Mouse (Mus musculus): ENCODE measurements around the gene Ptprcap. TPM values are rescaled to one million over a fixed set of nuclear protein-coding genes. Genes with fewer than 3 reads are reported as not detected.
"Not testable (repeated sequence)": the region's sequence is repeated elsewhere in the genome, so short reads cannot be mapped to it uniquely, and the experiment has no call there.

The Ptprcap gene
- total and polyA plus RNA-seq, 3 experiments, result 1.1 to 6.4 (median 1.7) TPM

GRCm38 (mm10) chr19:4135963-4136345 lies 17.4 kb upstream of the Ptprcap start:
- H3K36me3 ChIP-seq (ENCODE audit: control insufficient read depth, insufficient read depth, low read length); DNase-seq; H3K4me3 ChIP-seq; H3K4me1 ChIP-seq (ENCODE audit: control insufficient read depth, insufficient read depth, low read length); H3K79me2 ChIP-seq (replicated peaks; ENCODE audit: control insufficient read depth, insufficient read depth, low read length); H3K27me3 ChIP-seq (ENCODE audit: control insufficient read depth, insufficient read depth, low read length); H3K27ac ChIP-seq; intact Hi-C loops (cut with DNase I); H3K9ac ChIP-seq (ENCODE audit: low read depth, low read length): not testable (repeated sequence)
- TF ChIP-seq CTCF (IDR thresholded peaks at IDR 0.05), result peak; percentile 60
- 17% methylated on average over 8 of the region's 8 CpGs for WGBS

- H3K36me3 ChIP-seq (ENCODE audit: control insufficient read depth, insufficient read depth, low read length), result no peaks in the 10 kb centered on the region
- H3K27ac ChIP-seq, result no peak overlapping the region
- no peaks in the 10 kb centered on the region for H3K27me3 ChIP-seq (ENCODE audit: control insufficient read depth, insufficient read depth, low read length)
- H3K9ac ChIP-seq (ENCODE audit: low read depth, low read length), result no peak overlapping the region
- TF ChIP-seq CTCF (IDR thresholded peaks at IDR 0.05) (no peak), POLR2A (IDR thresholded peaks at IDR 0.05; ENCODE audit: insufficient read depth, low read depth, low read length) (no peak)
- no peaks in the 10 kb centered on the region for H3K79me2 ChIP-seq (replicated peaks; ENCODE audit: control insufficient read depth, insufficient read depth, low read length)
- no peak overlapping the region for H3K4me3 ChIP-seq
- DNase-seq, result no peak
- WGBS, result 82% methylated on average over 5 of the region's 5 CpGs
- intact Hi-C loops (cut with DNase I), result no loop called here
- no peaks in the 10 kb centered on the region for H3K4me1 ChIP-seq (ENCODE audit: control insufficient read depth, insufficient read depth, low read length)
Measured at GRCm38 (mm10) chr19:4136463-4136862, 16.9 kb upstream of the Ptprcap start.

GRCm38 (mm10) chr19:4137913-4138312 lies 15.5 kb upstream of the Ptprcap start:
- no peak overlapping the region for H3K9ac ChIP-seq (ENCODE audit: low read depth, low read length)
- DNase-seq, result no peak
- no peaks in the 10 kb centered on the region for H3K79me2 ChIP-seq (replicated peaks; ENCODE audit: control insufficient read depth, insufficient read depth, low read length)
- H3K4me3 ChIP-seq, result no peak overlapping the region
- TF ChIP-seq CTCF (IDR thresholded peaks at IDR 0.05) (no peak), EP300 (IDR thresholded peaks at IDR 0.05; ENCODE audit: insufficient read depth, low read depth, low read length) (no peak), POLR2A (IDR thresholded peaks at IDR 0.05; ENCODE audit: insufficient read depth, low read depth, low read length) (no peak)
- H3K4me1 ChIP-seq (ENCODE audit: control insufficient read depth, insufficient read depth, low read length), result no peaks in the 10 kb centered on the region
- no peaks in the 10 kb centered on the region for H3K36me3 ChIP-seq (ENCODE audit: control insufficient read depth, insufficient read depth, low read length)
- H3K27ac ChIP-seq, result no peak overlapping the region
- H3K27me3 ChIP-seq (ENCODE audit: control insufficient read depth, insufficient read depth, low read length), result no peaks in the 10 kb centered on the region
- intact Hi-C loops (cut with DNase I), result no loop called here
- WGBS, result 84% methylated on average over 5 of the region's 5 CpGs

- no peaks in the 10 kb centered on the region for H3K36me3 ChIP-seq (ENCODE audit: control insufficient read depth, insufficient read depth, low read length)
- H3K9ac ChIP-seq (ENCODE audit: low read depth, low read length), result no peak within 1 kb of the TSS
- intact Hi-C loops (cut with DNase I), result no loop called here
- no peaks in the 10 kb centered on the region for H3K27me3 ChIP-seq (ENCODE audit: control insufficient read depth, insufficient read depth, low read length)
- no peak within 1 kb of the TSS for H3K27ac ChIP-seq
- TF ChIP-seq EP300 (IDR thresholded peaks at IDR 0.05; ENCODE audit: insufficient read depth, low read depth, low read length) (no peak), POLR2A (IDR thresholded peaks at IDR 0.05; ENCODE audit: insufficient read depth, low read depth, low read length) (no peak)
- H3K79me2 ChIP-seq (replicated peaks; ENCODE audit: control insufficient read depth, insufficient read depth, low read length), result no peaks in the 10 kb centered on the region
- H3K4me1 ChIP-seq (ENCODE audit: control insufficient read depth, insufficient read depth, low read length), result no peaks in the 10 kb centered on the region
- H3K4me3 ChIP-seq, result no peak within 1 kb of the TSS
- 84% methylated on average over 2 of the region's 2 CpGs for WGBS
- no peak for DNase-seq
Measured at GRCm38 (mm10) chr19:4139446-4139845, 14.0 kb upstream of the Ptprcap start, which contains the start of gene Gpr152. Gene Gpr152, plus strand, starts transcription at chr19:4139787.

GRCm38 (mm10) chr19:4140147-4140546 lies 13.3 kb upstream of the Ptprcap start:
- no peak for TF ChIP-seq CTCF (IDR thresholded peaks at IDR 0.05)
- TF ChIP-seq EP300 (IDR thresholded peaks at IDR 0.05; ENCODE audit: insufficient read depth, low read depth, low read length), result no peak
- TF ChIP-seq POLR2A (IDR thresholded peaks at IDR 0.05; ENCODE audit: insufficient read depth, low read depth, low read length), result no peak
- H3K36me3 ChIP-seq (ENCODE audit: control insufficient read depth, insufficient read depth, low read length), result no peaks in the 10 kb centered on the region
- H3K79me2 ChIP-seq (replicated peaks; ENCODE audit: control insufficient read depth, insufficient read depth, low read length), result no peaks in the 10 kb centered on the region
- H3K4me1 ChIP-seq (ENCODE audit: control insufficient read depth, insufficient read depth, low read length), result 0 out of 2 replicates have a peak, but pooled peaks cover 1% of the 10 kb centered on the region
- H3K27ac ChIP-seq, result no peak overlapping the region
- no peak for DNase-seq
- H3K27me3 ChIP-seq (ENCODE audit: control insufficient read depth, insufficient read depth, low read length), result no peaks in the 10 kb centered on the region
- WGBS, result 82% methylated on average over 6 of the region's 6 CpGs
- H3K9ac ChIP-seq (ENCODE audit: low read depth, low read length), result no peak overlapping the region
- H3K4me3 ChIP-seq, result no peak overlapping the region
- intact Hi-C loops (cut with DNase I), result no loop called here

- intact Hi-C loops (cut with DNase I), result no loop called here
- Histone ChIP-seq H3K27ac (no peak overlapping the region), H3K4me3 (no peak overlapping the region), H3K27me3 (ENCODE audit: control insufficient read depth, insufficient read depth, low read length) (no peaks in the 10 kb centered on the region), H3K4me1 (ENCODE audit: control insufficient read depth, insufficient read depth, low read length) (peaks cover 1% of the 10 kb centered on the region; the same call in 1 of the 2 replicates), H3K36me3 (ENCODE audit: control insufficient read depth, insufficient read depth, low read length) (no peaks in the 10 kb centered on the region), H3K9ac (ENCODE audit: low read depth, low read length) (no peak overlapping the region), H3K79me2 (replicated peaks; ENCODE audit: control insufficient read depth, insufficient read depth, low read length) (no peaks in the 10 kb centered on the region)
- no peak for DNase-seq
- TF ChIP-seq POLR2A (IDR thresholded peaks at IDR 0.05; ENCODE audit: insufficient read depth, low read depth, low read length) (no peak), EP300 (IDR thresholded peaks at IDR 0.05; ENCODE audit: insufficient read depth, low read depth, low read length) (no peak), CTCF (IDR thresholded peaks at IDR 0.05) (no peak)
- 78% methylated on average over 18 of the region's 18 CpGs for WGBS
Measured at GRCm38 (mm10) chr19:4142416-4143173, 10.8 kb upstream of the Ptprcap start.
